Mouse (Mus musculus): Measurements from ENCODE around the gene Tubb2a.

DNA sequence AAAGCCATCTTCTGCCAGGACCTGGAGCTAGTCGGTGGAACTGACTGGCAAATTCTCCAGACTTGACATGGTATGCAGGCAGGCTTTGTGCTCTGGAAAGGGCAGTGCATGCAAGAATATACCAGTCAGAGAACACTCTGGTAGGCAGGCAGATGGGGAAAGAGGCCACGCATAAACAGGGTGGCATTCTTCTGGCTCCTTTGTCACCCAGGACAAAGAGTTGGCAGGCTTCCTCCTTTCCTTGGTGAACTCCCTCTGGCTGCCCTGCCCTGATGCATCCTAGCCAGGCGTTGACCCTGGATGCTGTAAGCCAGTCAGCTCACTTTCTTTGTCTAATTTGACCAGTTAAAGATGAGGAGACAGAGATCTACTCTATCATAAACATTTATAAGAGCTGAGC, 19.3 kb upstream of the Tubb2a start:
- TF ChIP-seq CTCF (IDR thresholded peaks at IDR 0.05; ENCODE audit: borderline replicate concordance, extremely low read depth, insufficient read depth, insufficient read length) (no peak), POLR2A (IDR thresholded peaks at IDR 0.05; ENCODE audit: borderline replicate concordance, extremely low read depth, insufficient read depth, insufficient read length, poor library complexity, severe bottlenecking) (no peak)

Data from brain, embryonic 14.5 days (tissue).